Mouse (Mus musculus) cerebellum, postnatal 36 days (tissue): ENCODE data around the gene Pycard.
"Not testable (repeated sequence)": the region's sequence is repeated elsewhere in the genome, so short reads cannot be mapped to it uniquely, and the experiment has no call there.

Experiments used
- DNase-seq, 2 experiments: peaks; one replicate each; pipeline ENCODE4 v3.0.0; 2021 to 2022; ENCODE audit warnings: mixed read lengths in 2 of 2

Gene Pycard

GRCm38 (mm10) chr7:128003098-128003497, 9.4 kb upstream of the Pycard start:
- no peak for DNase-seq

GRCm38 (mm10) chr7:128000068-128000950, 6.6 kb upstream of the Pycard start:
- DNase-seq = no peak

- no peak for DNase-seq
Measured at GRCm38 (mm10) chr7:127999436-127999835, 5.8 kb upstream of the Pycard start.

GRCm38 (mm10) chr7:127992488-127993340, 953 bp downstream of the Pycard start:
- DNase-seq = no peak

GRCm38 (mm10) chr7:127991643-127992487, 1.8 kb downstream of the Pycard start:
- DNase-seq = peak; percentile 71 to 79

GRCm38 (mm10) chr7:127988904-127989303, 4.8 kb downstream of the Pycard start:
- DNase-seq = no peak

- DNase-seq = no peak
Measured at GRCm38 (mm10) chr7:127980606-127981005, 13.1 kb downstream of the Pycard start.

- DNase-seq = no peak
Measured at GRCm38 (mm10) chr7:127978856-127979255, 14.8 kb downstream of the Pycard start.

- DNase-seq = no peak
Measured at GRCm38 (mm10) chr7:127974413-127974930, 19.2 kb downstream of the Pycard start.

- peak; percentile 61 to 70 for DNase-seq
Measured at GRCm38 (mm10) chr7:127967922-127968828, 25.5 kb downstream of the Pycard start.

- DNase-seq = peak; percentile 95 to 97
Measured at GRCm38 (mm10) chr7:127967004-127967921, 26.4 kb downstream of the Pycard start, which contains the start of gene Fus. TSS of gene Fus (plus strand) at chr7:127967457.

- peak in 1 of 2 experiments; percentile 15 for DNase-seq
Measured at GRCm38 (mm10) chr7:127966371-127966918, 27.2 kb downstream of the Pycard start.

- no peak for DNase-seq
Measured at GRCm38 (mm10) chr7:127959364-127959763, 34.3 kb downstream of the Pycard start.

- no peak for DNase-seq
Measured at GRCm38 (mm10) chr7:127952864-127953581, 40.6 kb downstream of the Pycard start.

GRCm38 (mm10) chr7:127946470-127947023, 47.1 kb downstream of the Pycard start, which contains the start of gene Prss36:
TSS of gene Prss36 (minus strand) at chr7:127946725.
- DNase-seq = no peak

- no peak for DNase-seq
Measured at GRCm38 (mm10) chr7:127944614-127945013, 49.1 kb downstream of the Pycard start.

GRCm38 (mm10) chr7:127942097-127942496, 51.6 kb downstream of the Pycard start:
- not testable (repeated sequence) for DNase-seq
